Mouse (Mus musculus): Measurements from ENCODE around the gene Cbx8. TPM values are rescaled to one million over a fixed set of nuclear protein-coding genes. Genes with fewer than 3 reads are reported as not detected.

Cbx8 gene
- total RNA-seq, 4 experiments from 2014 or later: 15.3 to 24.0 (median 16.5) TPM

DNA sequence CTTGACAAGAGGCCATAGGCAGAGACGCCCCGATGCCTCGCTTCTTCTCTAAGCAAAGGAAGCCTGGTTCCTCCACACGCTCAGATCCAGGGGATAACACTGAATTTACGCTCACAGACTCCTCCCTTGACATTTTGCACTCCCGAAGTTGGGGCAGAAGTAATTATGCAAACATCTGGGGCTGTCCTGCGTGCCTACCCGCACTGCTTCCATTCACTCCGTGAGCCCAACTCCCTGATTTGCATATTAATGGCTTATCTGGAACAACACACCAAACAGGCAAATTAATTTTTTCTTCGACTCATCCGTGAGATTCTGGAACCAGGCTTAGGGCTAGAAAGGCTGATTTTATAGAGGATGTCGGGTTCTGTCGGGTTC is 7.4 kb upstream of the Cbx8 start:
- DNase-seq: no peak

DNA sequence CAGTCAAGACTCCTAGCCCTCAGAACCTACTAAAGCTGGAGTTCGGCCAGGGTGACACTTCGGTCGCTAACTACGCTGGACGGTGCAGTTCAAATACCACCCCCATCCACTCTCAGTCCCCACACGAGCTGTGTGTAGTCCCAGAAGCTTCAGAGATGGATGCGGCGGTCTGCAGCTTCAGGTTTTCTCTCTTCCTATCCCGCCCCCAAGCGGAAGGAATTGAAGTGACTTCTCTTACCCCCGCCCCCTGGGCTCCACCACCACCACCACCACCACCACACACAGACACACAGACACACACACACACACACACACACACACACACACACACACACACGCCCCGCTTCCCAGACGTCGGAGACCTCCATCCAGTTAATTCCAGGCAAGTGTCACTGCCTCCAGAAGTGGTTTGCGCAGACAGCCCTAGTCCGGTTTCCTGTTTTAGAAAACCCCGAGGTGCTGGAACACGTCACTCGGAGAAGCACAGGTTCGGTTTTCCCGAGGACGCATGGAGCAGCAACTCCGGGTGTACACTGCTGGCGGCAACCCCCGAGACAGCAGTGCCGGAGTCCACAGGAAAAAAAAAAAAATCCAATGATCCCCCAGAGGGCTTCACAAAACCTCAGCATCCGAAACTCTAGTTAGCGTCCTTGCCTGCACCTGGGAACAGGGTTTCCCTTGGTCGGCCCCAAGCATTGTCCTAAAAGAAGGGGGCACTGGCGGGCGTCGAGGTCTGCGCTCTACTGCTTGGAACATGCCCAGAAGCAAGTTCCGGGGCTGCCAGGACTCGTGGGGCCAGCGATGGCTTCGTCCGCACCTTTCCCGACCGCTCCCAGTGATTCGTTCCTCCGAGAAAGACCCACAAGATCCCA is 6.7 kb upstream of the Cbx8 start:
- DNase-seq: no peak

DNA sequence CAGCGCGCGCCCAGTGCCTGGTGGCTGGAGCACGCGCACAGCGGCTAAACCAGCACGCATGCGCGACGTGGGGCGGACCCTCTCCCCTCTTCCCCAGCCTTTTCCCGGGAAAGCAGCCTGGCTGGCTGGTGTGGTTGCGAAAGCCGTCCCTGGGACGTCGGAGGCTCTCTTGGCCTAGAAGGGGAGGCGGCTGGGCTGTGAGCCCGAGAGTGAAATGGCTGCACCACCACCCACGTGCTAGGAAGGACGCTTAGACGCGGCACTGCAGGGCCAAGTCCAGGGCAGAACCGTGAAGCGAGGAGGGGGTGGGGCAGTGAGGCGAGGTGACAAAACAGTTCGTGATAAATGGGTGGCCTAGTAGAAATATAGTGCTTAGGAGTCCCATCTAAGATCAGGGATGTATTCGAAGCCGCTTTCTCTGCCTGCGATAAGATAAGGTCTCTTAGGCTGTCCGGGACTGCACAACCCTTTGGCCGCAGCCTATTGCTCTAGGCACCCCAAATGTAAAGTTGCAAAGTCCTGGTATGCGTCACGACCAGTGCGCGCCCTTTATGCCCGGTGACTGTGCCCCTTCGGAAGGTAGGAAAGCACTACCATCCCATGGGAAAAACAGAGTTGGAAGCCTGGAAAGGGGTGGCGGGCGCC is 6.0 kb upstream of the Cbx8 start:
- DNase-seq: peak; percentile 64

DNA sequence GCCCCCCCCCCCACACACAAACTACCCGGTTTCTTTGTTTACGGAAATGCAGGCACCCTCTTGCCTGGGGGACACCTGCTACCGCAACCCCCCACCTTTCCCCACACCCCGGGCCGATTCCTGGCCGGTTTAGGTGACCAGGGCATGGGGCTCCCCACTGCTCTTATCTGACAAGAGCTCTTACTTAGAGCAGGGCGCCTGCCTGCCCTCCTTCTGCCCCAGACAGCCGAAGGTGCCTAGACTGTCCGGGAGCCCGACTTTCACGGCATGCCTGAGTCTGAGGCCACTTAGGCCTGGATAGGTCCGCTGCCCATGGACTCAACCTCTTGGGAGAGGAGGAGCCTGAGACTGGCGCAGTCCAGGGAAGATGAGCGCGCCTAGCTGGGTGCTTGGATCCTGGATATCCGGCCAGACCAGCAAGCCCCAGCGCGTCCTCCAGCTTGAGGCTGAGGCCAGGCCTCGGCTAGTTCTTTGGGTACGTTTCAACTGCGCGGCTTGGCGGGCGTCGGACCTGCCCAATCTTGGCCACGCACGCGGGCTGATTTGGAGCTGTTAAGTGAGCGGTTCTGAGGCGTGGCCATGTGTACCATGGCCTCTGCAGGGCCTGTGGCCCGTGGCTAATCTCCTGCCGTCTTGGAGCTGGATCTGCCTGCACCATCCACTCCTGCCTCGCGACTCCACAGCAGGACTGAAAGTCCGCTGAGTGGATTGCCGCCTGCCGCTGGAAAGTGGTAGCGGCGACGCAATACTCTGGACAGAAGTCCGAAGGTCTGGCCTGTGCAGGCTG is 4.0 kb upstream of the Cbx8 start:
- no peak for DNase-seq

DNA sequence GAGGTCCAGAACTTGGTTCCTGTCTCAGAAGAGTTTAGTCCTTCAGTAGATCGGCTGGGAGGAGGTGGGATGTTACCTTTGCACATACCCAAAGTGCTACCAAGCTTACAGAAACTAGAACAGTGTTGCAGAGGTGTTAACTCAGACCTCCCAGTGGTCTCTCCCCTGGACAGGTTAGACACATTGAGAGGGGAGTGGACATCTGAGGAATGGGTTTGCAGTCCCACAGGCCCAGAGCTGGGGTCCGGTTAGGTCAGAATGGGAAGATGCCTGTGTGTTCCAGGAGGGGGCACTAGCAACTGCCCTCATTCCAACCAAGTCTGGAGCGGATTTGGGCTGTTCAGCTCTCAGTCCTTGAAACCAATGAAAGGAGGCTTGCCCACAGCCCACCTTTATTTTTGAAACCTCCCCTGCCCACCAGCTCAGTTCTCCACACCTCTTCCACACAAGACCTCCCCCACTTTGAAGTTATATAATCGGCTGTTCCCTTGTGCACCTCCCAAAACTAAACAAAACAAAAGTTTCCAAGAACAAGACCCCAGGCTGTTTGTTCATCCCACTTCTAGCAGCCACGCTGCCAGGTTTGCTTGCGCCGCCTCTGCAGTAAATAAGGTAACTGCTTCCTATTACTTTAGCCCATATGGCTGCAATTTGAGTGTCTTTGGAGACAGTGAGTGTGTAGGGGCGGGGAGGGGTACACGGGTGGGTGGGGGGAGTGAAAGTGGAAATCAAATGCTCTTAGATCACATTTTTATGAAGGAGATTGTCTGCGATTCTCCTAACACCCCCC is 3.2 kb upstream of the Cbx8 start:
- no peak for DNase-seq

DNA sequence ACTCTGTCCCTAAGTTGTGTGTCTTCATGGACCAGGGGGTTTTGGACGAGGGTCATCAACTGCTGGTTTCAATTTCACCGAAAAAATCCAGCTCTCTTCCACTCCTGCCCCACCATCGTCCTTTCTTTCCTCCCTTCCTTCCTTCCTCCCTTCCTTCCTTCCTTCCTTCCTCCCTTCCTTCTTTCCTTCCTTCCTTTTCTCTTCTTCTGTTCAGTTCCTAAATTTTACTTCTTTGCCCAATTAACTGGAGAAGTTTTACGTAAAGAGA is 2.4 kb upstream of the Cbx8 start:
- DNase-seq: no peak

DNA sequence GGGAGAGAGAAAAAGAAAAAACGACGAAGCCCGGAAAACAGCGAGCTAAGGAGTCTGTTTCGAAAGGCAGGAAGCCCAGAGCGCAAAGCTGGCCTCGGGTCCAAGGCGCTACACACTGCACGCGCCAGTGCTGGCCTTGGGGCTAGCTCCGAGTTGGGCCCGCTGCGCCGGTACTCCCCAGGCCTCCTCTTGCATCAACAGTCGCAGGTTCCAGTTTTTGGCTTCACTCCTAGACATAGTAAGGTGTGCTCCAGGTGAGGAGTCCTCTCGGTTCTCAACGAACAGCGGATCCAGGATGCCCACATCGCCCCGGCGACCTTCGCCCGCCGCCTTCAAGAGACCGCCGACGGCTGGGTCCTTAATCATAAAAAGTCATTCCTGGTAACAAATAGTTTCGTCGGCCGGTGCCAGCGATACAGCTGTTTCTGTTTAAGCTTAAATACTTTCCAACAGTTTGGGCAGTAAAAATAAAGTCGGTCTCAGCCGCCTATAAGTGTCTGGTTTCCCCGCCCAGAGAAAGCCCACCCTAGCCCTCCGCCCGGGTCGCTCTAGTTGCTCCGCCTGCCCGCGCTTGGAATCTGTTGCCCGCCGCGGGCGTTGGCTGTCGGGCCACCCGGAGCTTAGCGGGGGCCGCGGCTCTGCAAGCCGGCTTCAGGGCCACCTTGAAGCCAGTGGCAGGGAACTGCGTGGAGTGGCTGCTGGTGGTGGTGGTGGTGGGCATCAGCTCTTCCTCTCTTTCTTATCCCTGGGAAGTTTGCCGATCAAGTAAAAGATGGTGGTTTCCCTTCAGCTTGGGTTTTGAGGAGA is 1.9 kb upstream of the Cbx8 start:
- no peak for DNase-seq

DNA sequence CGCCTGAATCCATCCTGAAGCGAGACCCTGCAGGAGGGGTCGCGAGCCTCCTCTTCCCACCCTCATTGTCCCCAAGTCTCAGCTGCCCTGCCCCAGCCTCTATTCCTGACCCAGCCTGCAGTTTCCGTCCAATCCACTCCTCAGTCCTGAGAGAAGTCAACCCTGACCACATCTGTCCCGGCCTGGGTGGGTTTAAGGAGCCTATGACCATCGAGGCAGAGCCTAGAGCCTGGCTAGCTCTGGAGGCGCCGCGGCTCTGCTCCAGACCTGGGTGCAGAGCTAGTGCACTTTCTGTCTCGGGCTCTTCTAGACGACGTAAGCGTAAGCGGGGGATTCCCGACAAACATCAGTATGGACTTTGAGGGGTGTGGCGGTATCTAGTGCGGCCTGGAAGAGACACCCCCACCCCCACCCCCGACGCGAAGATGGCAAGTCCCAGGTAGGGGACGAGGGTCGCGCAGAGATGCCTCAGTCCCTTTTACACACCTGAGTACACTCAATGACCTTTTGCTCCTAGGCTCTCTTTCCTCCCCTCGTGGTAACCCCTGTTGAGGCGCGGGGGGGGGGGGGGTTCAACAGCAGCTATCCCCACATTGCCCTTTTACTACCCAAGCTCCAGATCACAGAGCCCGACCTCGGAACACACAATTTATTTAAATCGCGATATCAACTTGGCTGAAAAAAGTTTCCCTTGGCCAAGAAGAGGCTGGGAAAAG is 1.1 kb upstream of the Cbx8 start:
- no peak for DNase-seq

DNA sequence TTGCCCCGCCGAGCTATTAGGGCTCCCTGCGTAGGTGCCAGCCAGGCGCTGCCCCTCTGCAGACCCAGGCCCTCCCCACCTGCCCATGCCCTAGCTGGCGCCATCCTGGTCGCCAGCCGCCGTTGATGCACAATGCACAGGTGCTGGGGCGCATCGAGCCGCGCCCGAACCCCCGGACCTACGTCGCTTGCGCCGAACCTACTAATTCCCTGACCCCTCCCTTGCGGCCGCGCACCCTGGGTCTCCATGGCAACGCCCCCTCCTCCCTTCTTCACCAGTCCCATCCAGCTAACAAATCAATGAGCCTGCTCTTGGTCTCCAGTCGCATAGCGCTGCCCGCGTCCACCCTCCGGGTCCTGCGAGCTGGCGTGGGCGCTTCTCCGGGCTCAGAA is 552 bp upstream of the Cbx8 start:
- DNase-seq: no peak

DNA sequence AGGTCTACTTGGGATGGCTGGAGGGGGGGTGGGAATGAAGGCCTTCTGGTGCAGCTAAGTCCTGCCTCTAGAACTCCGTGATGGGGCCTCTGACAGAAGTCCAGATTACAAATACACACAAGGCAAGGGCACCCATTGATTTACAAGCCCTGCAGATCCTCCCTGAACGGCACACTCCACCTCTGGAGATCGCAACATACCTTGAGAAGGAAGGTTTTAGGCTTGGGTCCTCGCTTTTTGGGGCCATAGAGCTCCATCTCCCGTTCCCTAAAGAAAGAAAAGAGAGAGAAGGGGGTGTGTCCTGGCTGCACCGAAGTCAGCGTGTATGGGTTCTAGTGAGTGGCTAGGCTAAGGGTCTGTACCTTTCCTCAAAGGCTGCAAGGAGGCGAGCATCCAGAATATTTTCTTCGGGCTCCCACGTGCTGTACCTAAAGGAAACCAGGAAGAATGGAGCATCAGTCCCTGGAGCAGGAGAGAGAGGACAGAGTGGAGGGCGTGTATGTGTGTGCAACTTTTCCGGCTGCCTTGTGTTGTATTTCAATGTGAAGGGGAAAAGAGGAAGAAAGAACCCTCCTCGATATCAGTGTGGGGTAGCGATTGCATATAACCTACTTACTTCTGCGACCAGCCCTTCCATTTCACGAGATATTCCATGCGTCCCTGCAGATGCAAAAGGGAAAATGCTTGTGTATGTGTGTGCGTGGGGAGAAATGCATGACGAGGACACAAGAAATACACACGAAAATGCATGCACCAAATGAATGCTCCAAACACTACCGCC is 847 bp downstream of the Cbx8 start:
- no peak for DNase-seq

DNA sequence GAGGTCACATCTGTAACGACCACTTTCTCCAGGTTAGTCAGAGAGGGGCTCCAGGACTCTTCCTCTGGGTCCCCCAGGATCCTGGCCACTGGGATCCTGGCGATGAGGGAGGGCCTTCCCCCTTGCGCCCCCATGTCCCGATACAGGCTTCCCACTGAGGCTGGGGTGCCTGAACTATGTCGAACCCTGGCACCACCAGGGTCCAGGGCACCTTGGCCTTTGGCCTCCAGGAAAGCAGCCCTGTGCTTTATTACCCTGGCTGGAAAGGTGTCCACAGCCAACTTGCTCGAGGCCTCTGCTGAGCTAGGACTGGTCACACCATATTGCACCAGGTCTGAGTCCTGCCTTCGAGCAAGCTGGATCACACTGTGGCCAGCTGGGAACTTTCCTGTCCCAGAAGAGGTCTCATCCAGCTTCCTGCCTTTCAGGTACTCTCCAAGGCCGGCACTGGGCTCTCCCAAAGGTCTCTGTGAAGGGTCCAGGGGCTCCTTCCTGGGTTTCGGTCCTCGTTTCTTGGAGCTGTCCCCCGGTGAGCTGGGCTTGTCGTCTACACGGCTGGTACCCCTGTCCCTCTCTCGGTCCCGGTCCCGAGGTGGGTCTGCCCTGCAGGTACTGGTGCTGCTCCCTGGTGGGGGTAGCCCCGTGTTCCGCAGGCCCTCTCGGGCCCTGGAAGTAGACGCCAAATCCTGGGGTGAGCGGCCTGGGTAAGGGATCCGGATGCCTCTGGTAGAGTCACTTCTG is 1.9 kb downstream of the Cbx8 start:
- DNase-seq: no peak

DNA sequence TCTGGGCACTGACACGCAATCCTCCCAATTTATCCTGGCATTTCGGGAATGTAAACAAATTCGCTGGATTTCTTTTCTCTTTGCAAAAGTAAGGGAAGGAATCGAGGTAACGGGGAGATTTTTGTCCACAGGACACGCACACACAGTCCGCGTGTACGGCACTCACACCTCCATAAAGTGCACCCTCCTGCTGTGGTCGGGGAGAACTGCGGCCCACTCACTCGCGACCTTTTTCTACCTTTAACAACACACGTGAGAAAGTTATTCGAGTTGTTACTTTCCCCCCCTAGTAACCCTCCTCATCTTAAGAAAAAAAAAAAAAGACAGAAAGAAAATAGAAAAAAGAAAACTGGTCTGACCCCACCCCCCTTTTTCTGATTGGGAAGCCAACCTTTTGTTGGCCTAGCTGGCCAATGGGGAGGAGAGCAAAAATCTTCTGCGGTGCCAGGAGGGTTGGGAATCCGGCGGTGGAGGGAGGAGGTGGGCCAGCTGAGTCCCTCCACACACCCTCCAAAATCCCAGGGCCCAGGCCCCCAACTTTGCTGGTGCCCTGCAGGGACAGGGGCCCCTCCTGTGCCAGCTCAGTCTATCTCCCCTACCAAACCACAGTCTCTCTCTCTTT is 2.9 kb downstream of the Cbx8 start:
- no peak for DNase-seq

DNA sequence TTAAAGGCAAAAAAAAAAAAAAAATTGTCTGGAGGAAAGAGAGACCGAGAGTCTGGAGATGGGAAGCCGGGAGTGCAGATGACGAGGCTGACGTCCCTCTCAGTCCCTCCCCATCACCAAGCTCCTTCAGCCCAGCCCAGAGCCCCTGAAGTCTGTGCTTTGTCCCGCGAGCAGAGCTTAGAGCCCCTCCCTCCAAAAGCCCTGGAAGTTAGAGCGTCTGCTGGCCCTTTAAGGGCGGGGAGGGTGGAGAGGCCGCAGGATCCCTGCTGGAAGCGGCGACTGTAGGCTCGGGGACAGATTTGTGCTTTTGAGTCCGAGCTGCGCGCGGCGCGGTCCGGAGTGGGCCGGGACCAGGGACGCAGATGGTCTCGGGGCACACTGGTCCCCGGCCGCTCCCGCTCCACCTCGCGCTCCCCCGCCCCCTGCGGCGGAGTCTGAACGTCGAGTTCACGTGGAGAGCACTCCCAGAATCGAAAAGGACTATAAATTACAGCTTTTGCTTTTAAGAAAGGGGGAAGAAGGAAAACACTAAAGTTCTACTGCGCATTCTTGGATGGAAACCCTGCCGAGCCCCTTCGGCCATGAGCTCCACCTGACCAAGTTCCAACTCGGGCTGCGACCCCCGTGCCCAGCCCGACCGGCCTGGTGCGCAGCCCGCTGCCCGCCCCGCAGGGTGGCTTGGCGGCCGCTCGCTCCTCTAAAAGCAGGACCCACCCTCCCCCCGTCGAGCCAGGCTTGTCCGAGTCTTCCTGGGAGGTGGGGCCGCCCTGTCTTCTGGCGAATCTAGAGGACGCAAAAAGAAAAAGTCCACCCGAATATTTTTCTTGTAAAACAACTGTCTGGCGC is 3.6 kb downstream of the Cbx8 start:
- DNase-seq: no peak

DNA sequence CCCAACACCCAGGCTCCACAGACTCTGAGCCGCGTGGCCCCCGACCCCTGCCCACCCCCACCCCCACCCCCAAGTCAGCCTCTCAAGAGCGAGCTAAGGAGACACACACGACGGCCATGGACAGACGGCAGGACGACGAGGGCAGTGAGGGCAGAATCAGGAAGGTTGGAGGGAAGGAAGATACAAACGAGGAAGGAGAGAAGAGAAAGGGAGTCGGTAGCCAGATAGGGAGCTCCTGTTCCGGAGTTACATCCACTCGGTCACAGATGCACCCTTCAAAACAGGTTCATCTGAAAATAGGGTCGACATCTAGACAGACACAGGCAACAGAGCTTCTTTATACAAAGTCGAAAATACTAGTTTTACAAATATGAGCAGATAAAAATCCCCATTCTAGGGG is 4.3 kb downstream of the Cbx8 start:
- DNase-seq: no peak

DNA sequence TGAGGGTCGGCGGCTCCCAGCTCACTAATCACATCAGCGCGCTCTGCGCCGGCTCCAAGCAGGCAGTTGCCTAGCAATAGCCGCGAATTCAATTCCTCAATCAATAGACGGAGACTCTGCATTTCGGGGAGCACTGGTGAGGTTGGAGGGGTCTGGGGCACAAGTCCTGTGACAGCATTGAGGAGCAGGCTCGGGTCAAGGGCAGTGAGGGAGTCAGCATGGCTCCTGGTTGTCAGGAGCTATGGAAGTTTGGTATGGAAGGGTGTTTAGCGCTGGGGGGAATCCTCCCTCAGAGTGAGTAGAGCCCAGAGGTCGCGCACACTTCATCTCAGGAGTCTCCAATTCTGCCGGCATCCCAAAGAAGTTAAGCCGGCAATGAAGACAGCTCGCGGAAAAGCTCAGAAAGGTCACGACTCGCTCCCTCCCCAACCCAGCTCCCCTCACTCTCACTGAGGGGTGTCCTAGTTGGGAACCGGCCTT is 5.0 kb downstream of the Cbx8 start:
- DNase-seq: no peak

DNA sequence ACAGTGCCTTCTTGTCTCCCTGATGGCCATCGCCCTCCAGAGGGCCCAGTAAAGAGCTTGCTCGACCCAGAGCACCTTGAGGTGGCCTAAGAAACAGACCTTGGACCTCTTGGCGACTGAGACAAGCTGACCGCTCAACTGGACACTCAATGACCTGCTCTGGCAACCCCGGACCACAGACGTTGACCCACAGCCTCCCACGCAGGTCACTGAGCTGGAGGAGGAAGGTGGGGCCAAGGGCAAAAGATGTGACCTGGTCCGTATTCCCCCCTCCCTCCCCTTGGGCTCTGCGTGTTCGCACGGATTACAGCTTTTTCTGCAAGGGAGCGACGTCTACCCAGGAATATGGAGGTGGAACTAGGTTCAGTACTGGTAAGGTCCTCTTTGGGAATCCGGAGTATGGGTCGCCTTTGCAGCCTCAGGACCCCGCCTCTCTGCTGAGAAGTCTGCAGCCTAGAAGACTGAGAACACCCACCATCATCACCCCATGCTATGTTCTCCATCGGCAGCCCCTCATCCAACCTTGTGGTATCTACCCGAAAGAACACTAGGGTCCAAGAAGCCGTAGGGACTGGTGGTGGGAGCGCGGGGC is 5.6 kb downstream of the Cbx8 start:
- DNase-seq: no peak

DNA sequence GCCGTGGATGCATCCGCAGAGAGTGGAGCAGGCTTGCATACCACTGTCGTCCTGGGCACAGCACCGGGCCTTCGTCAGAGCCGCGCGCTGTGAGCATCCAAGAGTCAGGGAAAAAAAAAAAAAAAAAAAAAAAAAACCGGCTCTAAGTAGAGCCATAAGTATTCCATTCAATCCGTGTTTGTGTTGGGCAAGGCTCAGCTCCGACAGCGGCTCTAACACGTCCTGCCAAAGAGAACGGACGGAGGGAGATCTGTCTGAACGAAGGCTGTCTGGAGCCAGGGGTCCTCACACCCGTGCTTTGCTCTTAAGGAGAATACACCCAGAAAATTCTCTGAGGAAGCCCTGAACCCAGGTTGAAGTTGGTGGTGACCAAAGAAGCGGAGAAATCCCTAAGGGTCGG is 6.1 kb downstream of the Cbx8 start:
- no peak for DNase-seq

Data from adrenal gland, adult 8-10 months (tissue).